Mouse (Mus musculus) limb, embryonic 11.5 days (tissue): Measurements from ENCODE around the gene Jmjd7. TPM values are rescaled to one million over a fixed set of nuclear protein-coding genes. Genes with fewer than 3 reads are reported as not detected.

ENCODE experiments used
- ATAC-seq: fragments of 200-750 bp; cut with Nextera tagmentation; 2 replicates; pipeline ENCODE4 v1.8.0; 2017; ENCODE audit warnings: low read depth; ENCODE audit not compliant: insufficient number of reproducible peaks, low FRiP score, low TSS enrichment
- DNase-seq: peaks from one replicate; pipeline ENCODE4 v3.0.0-alpha.2; 2015; ENCODE audit warnings: low spot score
- H3K27ac ChIP-seq: fragments of 300-500 bp; sonication (generic); replicated peaks from 2 replicates; pipeline ENCODE4 v1.5.1; 2014; ENCODE audit warnings: low read depth, mild to moderate bottlenecking, low read length
- H3K27me3 ChIP-seq: fragments of 300-500 bp; sonication (generic); 2 replicates; pipeline ENCODE4 v1.6.1; 2014; ENCODE audit warnings: mild to moderate bottlenecking, low read length, mixed read lengths; ENCODE audit not compliant: control insufficient read depth, insufficient read depth
- H3K36me3 ChIP-seq: fragments of 300-500 bp; sonication (generic); 2 replicates; pipeline ENCODE4 v1.6.1; 2014; ENCODE audit warnings: mild to moderate bottlenecking, low read length, moderate library complexity, mixed read lengths; ENCODE audit not compliant: control insufficient read depth, insufficient read depth
- H3K4me1 ChIP-seq: fragments of 300-500 bp; sonication (generic); 2 replicates; pipeline ENCODE4 v1.6.1; 2014; ENCODE audit warnings: low read length, mixed read lengths; ENCODE audit not compliant: control insufficient read depth, insufficient read depth
- H3K4me2 ChIP-seq: fragments of 300-500 bp; sonication (generic); 2 replicates; pipeline ENCODE4 v1.6.1; 2014; ENCODE audit warnings: low read depth, mild to moderate bottlenecking, moderate library complexity; ENCODE audit not compliant: severe bottlenecking
- H3K4me3 ChIP-seq: fragments of 300-500 bp; sonication (generic); 2 replicates; pipeline ENCODE4 v1.5.1; 2014; ENCODE audit warnings: low read depth, low read length
- H3K9ac ChIP-seq: fragments of 300-500 bp; sonication (generic); 2 replicates; pipeline ENCODE4 v1.6.1; 2014; ENCODE audit warnings: mild to moderate bottlenecking, low read length
- H3K9me3 ChIP-seq: fragments of 300-500 bp; sonication (generic); 2 replicates; pipeline ENCODE4 v1.6.1; 2016; ENCODE audit warnings: low read length; ENCODE audit not compliant: control insufficient read depth
- WGBS: fragments of 180-500 bp; shearing (Covaris S2); extraction: QIAGEN DNeasy Blood & Tissue Kit; methylation state at CpG from one replicate; pipeline ENCODE4 v1.1.7; 2014; 5-methylcytosine and 5-hydroxymethylcytosine counted together
- polyA plus RNA-seq: library from polyadenylated mRNA; unstranded; fragments of >200 nt; fragmentation: Nextera tagmentation; extraction: Ambion mirVana; gene quantifications from 2 replicates; pipeline ENCODE4 v1.2.1, GENCODE M21; 2014

The Jmjd7 gene
- 18.5 and 22.2 TPM in 2 replicates for polyA plus RNA-seq

DNA sequence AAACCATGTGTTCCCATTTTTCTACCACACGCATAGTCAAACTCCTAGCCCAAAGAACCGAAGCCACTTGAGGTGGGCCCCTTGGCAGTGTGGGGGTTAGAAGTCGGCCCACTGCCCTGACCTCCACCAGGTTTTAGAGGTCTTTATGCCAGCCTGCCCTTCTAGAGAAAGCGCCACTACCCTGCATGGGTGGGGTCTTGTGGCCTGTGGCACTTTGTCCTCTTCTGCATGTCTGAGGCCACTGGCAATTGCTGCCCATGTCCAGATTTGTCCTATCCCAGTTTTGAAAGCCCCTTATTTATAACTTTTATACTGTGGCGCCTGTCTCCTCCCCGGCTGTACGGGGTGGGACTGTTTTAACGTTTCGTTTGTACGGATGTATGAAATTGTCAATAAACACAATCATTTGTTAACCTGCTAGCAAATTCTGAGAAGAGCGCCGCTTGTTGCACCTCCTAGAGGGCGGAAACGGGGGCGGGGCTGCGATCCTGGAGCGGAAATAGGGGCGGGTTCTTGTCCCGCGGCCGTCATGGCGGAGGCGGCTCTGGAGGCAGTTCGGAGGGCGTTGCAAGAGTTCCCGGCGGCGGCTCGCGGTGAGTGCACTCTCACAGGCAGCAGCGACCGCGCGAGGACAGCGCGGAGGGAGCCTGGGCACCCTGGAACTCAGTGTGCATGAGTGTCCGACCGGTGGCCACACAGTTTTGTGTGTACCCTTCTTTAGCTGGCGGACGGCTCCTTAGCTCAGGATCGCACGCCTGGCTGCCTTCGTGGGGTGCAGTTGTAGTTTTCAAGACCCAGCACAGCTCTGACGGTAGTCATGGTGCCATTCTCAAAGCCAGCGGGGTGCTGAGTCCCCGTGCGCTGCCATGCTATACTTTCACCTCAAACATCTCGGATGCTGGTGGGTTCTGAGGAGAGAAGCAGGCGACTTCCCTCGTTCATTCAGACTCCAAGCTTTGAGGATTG is at the start of gene Jmjd7, which contains the start of gene Gm28042:
Jmjd7 (plus strand) TSS at position 500 of the 966 bp plus-strand sequence.
Gm28042 (plus strand) TSS at position 510 of the 966 bp plus-strand sequence.
- peak within 1 kb of the TSS; percentile 47 for H3K4me3 ChIP-seq
- peak; percentile 94 for DNase-seq
- H3K4me2 ChIP-seq = peak within 1 kb of the TSS; percentile 75
- peaks cover 11% of the 10 kb centered on the region for H3K36me3 ChIP-seq
- no peaks in the 10 kb centered on the region for H3K4me1 ChIP-seq
- ATAC-seq = peak; percentile 65; the same call in 1 of the 2 replicates
- H3K27me3 ChIP-seq = no peaks in the 10 kb centered on the region
- peak within 1 kb of the TSS; percentile 64 for H3K9ac ChIP-seq
- 5% methylated on average over 50 of the region's 50 CpGs for WGBS
- H3K9me3 ChIP-seq = no peaks in the 10 kb centered on the region
- H3K27ac ChIP-seq = peak within 1 kb of the TSS; percentile 26; the same call in 1 of the 2 replicates

DNA sequence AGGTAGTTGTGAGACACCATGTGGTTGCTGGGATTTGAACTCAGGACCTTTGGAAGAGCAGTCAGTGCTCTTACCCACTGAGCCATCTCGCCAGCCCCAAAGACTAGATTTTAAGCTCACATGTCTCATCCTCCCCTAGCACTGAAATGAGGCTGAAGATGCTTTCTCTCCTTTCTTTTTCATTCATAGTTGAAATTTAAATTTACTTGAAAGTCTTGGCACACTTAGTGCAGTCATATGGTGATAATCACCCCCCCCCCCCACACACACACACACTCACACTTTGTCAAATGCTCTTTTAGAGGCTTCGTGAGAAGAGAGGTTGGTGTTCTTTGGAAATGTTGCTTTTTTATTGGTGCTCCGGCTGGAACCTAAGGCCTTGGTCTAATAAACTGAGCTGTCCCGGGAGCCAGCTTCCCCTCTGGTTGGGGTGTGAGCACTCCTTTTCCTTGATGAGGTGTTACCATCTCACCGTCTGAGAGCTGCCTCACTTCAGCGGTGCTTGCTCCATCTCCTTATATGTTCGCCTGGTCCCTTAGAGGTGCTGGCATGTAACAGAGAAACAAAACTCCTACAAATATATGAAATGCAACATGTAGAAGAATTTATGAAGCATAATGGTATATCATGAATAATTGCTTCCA is 46.8 kb upstream of the Jmjd7 start:
- 62% methylated on average over 7 of the region's 7 CpGs for WGBS
- no peaks in the 10 kb centered on the region for H3K9me3 ChIP-seq
- no peak overlapping the region for H3K4me2 ChIP-seq
- DNase-seq = no peak
- H3K4me1 ChIP-seq = no peaks in the 10 kb centered on the region
- H3K27ac ChIP-seq = no peak overlapping the region
- H3K27me3 ChIP-seq = no peaks in the 10 kb centered on the region
- no peak overlapping the region for H3K9ac ChIP-seq
- ATAC-seq = no peak
- no peaks in the 10 kb centered on the region for H3K36me3 ChIP-seq
- H3K4me3 ChIP-seq = no peak overlapping the region

- no peak for DNase-seq
- H3K36me3 ChIP-seq = no peaks in the 10 kb centered on the region
- H3K9me3 ChIP-seq = no peaks in the 10 kb centered on the region
- no peak overlapping the region for H3K27ac ChIP-seq
- no peak for ATAC-seq
- no peak overlapping the region for H3K9ac ChIP-seq
- no peak overlapping the region for H3K4me3 ChIP-seq
- no peaks in the 10 kb centered on the region for H3K4me1 ChIP-seq
- WGBS = 60% methylated on average over 2 of the region's 2 CpGs
- no peak overlapping the region for H3K4me2 ChIP-seq
- H3K27me3 ChIP-seq = no peaks in the 10 kb centered on the region
Observed at GRCm38 (mm10) chr2:119981631-119982030, 45.7 kb upstream of the Jmjd7 start.

GRCm38 (mm10) chr2:119985871-119986270 is 41.4 kb upstream of the Jmjd7 start:
- no peaks in the 10 kb centered on the region for H3K36me3 ChIP-seq
- H3K9me3 ChIP-seq = no peaks in the 10 kb centered on the region
- no peak overlapping the region for H3K4me2 ChIP-seq
- H3K4me3 ChIP-seq = no peak overlapping the region
- H3K27me3 ChIP-seq = no peaks in the 10 kb centered on the region
- no peak overlapping the region for H3K9ac ChIP-seq
- no peak for DNase-seq
- 76% methylated on average over 8 of the region's 8 CpGs for WGBS
- no peak for ATAC-seq
- no peaks in the 10 kb centered on the region for H3K4me1 ChIP-seq
- no peak overlapping the region for H3K27ac ChIP-seq

GRCm38 (mm10) chr2:119986369-119986768 is 40.9 kb upstream of the Jmjd7 start:
- ATAC-seq (no peak), DNase-seq (no peak)
- H3K27ac ChIP-seq = no peak overlapping the region
- H3K27me3 ChIP-seq = no peaks in the 10 kb centered on the region
- no peak overlapping the region for H3K4me3 ChIP-seq
- H3K4me1 ChIP-seq = no peaks in the 10 kb centered on the region
- H3K9ac ChIP-seq = no peak overlapping the region
- H3K36me3 ChIP-seq = no peaks in the 10 kb centered on the region
- H3K4me2 ChIP-seq = no peak overlapping the region
- H3K9me3 ChIP-seq = no peaks in the 10 kb centered on the region
- 83% methylated on average over 6 of the region's 6 CpGs for WGBS

- Histone ChIP-seq H3K27me3 (no peaks in the 10 kb centered on the region), H3K36me3 (no peaks in the 10 kb centered on the region), H3K4me3 (no peak overlapping the region), H3K9me3 (no peaks in the 10 kb centered on the region), H3K9ac (no peak overlapping the region), H3K4me1 (no peaks in the 10 kb centered on the region), H3K4me2 (no peak overlapping the region), H3K27ac (no peak overlapping the region)
- WGBS = 94% methylated on average over 2 of the region's 2 CpGs
- DNase-seq = no peak
- no peak for ATAC-seq
Observed at GRCm38 (mm10) chr2:119987441-119987840, 39.8 kb upstream of the Jmjd7 start.

DNA sequence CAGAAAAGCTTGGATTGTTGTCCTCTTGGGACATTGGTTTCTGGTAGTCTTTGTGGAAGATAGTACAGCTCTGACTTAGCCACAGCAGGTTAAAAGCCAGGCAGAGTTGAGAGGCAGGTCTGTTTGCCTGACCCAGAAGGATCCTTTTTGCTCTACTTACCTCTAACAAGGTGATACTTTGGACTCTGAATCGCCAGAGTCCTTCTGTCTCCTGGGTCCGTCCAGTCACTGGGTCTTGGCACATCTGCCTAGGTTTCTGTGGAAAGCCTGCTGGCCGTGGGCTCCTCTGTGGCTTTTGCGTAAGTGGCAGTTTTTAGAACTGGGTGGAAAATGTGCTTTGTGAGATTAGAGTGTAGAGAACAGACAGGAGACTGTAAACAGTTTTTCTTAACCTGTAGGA is 38.3 kb upstream of the Jmjd7 start:
- Histone ChIP-seq H3K36me3 (no peaks in the 10 kb centered on the region), H3K27me3 (no peaks in the 10 kb centered on the region), H3K9me3 (no peaks in the 10 kb centered on the region), H3K4me3 (no peak overlapping the region), H3K4me2 (no peak overlapping the region), H3K9ac (no peak overlapping the region), H3K4me1 (no peaks in the 10 kb centered on the region), H3K27ac (no peak overlapping the region)
- DNase-seq (no peak), ATAC-seq (no peak)
- WGBS = 92% methylated on average over 4 of the region's 4 CpGs

DNA sequence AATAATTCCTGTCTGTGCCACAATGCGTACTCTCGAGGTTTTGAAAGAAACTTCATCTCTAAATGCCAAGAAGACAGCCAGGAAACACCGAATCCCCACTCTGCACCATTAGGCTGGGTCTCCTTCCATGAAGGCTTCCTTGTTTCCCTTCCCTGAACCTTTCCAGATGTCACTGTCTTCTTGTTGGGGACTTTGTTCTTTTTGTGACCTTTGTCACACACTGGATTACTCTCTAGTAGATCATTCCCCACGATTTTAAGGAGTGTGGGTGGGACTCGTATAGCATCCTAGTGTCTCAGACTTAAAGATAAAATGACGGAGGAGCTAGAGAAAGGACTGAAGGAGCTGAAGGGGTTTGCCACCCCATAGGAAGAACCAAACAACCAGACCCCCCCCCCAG is 36.4 kb upstream of the Jmjd7 start:
- H3K27me3 ChIP-seq = no peaks in the 10 kb centered on the region
- H3K4me2 ChIP-seq = no peak overlapping the region
- peaks cover 8% of the 10 kb centered on the region for H3K4me1 ChIP-seq
- no peak overlapping the region for H3K4me3 ChIP-seq
- 83% methylated on average over 6 of the region's 6 CpGs for WGBS
- no peaks in the 10 kb centered on the region for H3K9me3 ChIP-seq
- H3K36me3 ChIP-seq = no peaks in the 10 kb centered on the region
- no peak overlapping the region for H3K9ac ChIP-seq
- no peak overlapping the region for H3K27ac ChIP-seq
- DNase-seq (no peak), ATAC-seq (no peak)
